ENCODE assay signal across 8 mouse cellular contexts in genomic region chr6:30300901-30301300, GRCm38 (mm10). TPM values are rescaled to one million over a fixed set of nuclear protein-coding genes. Genes with fewer than 3 reads are reported as not detected.
DNase-seq lines count a peak whose midpoint lies in the region; ATAC-seq and TF ChIP-seq lines count a peak whose summit lies in the region.

No protein-coding gene starts in this region.

- H3K27me3 ChIP-seq in forebrain, embryonic 12.5 days: no peaks in the 10 kb centered on the region
- H3K27me3 ChIP-seq in kidney, postnatal 0 days (ENCODE audit: insufficient read depth, low read length): no peaks in the 10 kb centered on the region
- no peaks in the 10 kb centered on the region for H3K27me3 ChIP-seq in midbrain, embryonic 11.5 days (ENCODE audit: control insufficient read depth, insufficient read depth, low read length)

- peak overlapping the region; percentile 81 for H3K4me2 ChIP-seq in forebrain, embryonic 12.5 days
- peak overlapping the region; percentile 85 for H3K4me2 ChIP-seq in kidney, postnatal 0 days (ENCODE audit: low read length)
- peak overlapping the region; percentile 51 for H3K4me2 ChIP-seq in midbrain, embryonic 11.5 days

- H3K9ac ChIP-seq in forebrain, embryonic 12.5 days: peak overlapping the region; percentile 65
- peak overlapping the region; percentile 53; the same call in 1 of the 2 replicates for H3K9ac ChIP-seq in kidney, postnatal 0 days (ENCODE audit: low read depth, low read length)
- peak overlapping the region; percentile 51 for H3K9ac ChIP-seq in midbrain, embryonic 11.5 days (ENCODE audit: low read length)

- no peaks in the 10 kb centered on the region for H3K9me3 ChIP-seq in forebrain, embryonic 12.5 days
- H3K9me3 ChIP-seq in kidney, postnatal 0 days (replicated peaks; ENCODE audit: low read length): no peaks in the 10 kb centered on the region
- H3K9me3 ChIP-seq in midbrain, embryonic 11.5 days (ENCODE audit: control insufficient read depth, low read length): no peaks in the 10 kb centered on the region

- peaks cover 12% of the 10 kb centered on the region for H3K36me3 ChIP-seq in forebrain, embryonic 12.5 days (replicated peaks)
- H3K36me3 ChIP-seq in kidney, postnatal 0 days (ENCODE audit: insufficient read depth, low read length): peaks cover 8% of the 10 kb centered on the region
- H3K36me3 ChIP-seq in midbrain, embryonic 11.5 days (ENCODE audit: control insufficient read depth, insufficient read depth, low read length): no peaks in the 10 kb centered on the region

- ATAC-seq in forebrain, embryonic 12.5 days (ENCODE audit: low FRiP score): no peak
- peak; percentile 7; the same call in 1 of the 2 replicates for ATAC-seq in kidney, postnatal 0 days (replicated peaks; ENCODE audit: low FRiP score, low read depth)
- no peak for ATAC-seq in midbrain, embryonic 11.5 days (ENCODE audit: low FRiP score)

- H3K4me3 ChIP-seq in forebrain, embryonic 12.5 days (replicated peaks): peak overlapping the region; percentile 86
- H3K4me3 ChIP-seq in kidney, postnatal 0 days (replicated peaks; ENCODE audit: low read depth, low read length): peak overlapping the region; percentile 78
- peak overlapping the region; percentile 49 for H3K4me3 ChIP-seq in midbrain, embryonic 11.5 days (ENCODE audit: low read depth, low read length)

- under 1% methylated on average over 7 of the region's 7 CpGs for WGBS in forebrain, embryonic 12.5 days
- 5% methylated on average over 7 of the region's 7 CpGs for WGBS in kidney, postnatal 0 days
- WGBS in midbrain, embryonic 11.5 days: 3% methylated on average over 7 of the region's 7 CpGs

- peaks cover 30% of the 10 kb centered on the region for H3K4me1 ChIP-seq in forebrain, embryonic 12.5 days
- peaks cover 7% of the 10 kb centered on the region for H3K4me1 ChIP-seq in kidney, postnatal 0 days (replicated peaks; ENCODE audit: insufficient read depth, low read length)
- peaks cover 32% of the 10 kb centered on the region for H3K4me1 ChIP-seq in midbrain, embryonic 11.5 days (ENCODE audit: control insufficient read depth, insufficient read depth, low read length)

- TF ChIP-seq CTCF in kidney, postnatal 0 days (IDR thresholded peaks at IDR 0.05; ENCODE audit: low read depth): no peak

- H3K27ac ChIP-seq in forebrain, embryonic 12.5 days: peak overlapping the region; percentile 88
- H3K27ac ChIP-seq in kidney, postnatal 0 days: peak overlapping the region; percentile 91
- H3K27ac ChIP-seq in midbrain, embryonic 11.5 days (ENCODE audit: low read depth, low read length): peak overlapping the region; percentile 73

- peak; percentile 32 for DNase-seq in kidney, adult 11 months
- DNase-seq in kidney, postnatal 36 days: no peak
- DNase-seq in Muller cell, postnatal 12 days (ENCODE audit: inconsistent ontology term): peak; percentile 82
- peak; percentile 64 for DNase-seq in kidney, postnatal 0 days (ENCODE audit: low spot score)
- DNase-seq in midbrain, embryonic 11.5 days (ENCODE audit: low spot score, missing footprints): peak; percentile 90
- no peak for DNase-seq in gastrocnemius, adult 8-10 months (ENCODE audit: low spot score in 2 of 2)
- DNase-seq in left cerebral cortex, postnatal 4 days: no peak

- intact Hi-C loops in left cerebral cortex, postnatal 4 days (cut with DNase I): no loop called here

RNA-seq across cellular contexts. Expression of gene Ube2h, which starts 3.4 kb away (rescaled TPM):
- 56.9 and 62.3 TPM in 2 replicates for polyA plus RNA-seq in forebrain, embryonic 12.5 days (2016; fragmentation: Nextera tagmentation; extraction: Ambion mirVana)
- polyA plus RNA-seq in kidney, postnatal 0 days (2015; fragmentation: Nextera tagmentation; extraction: Ambion mirVana): 38.2 and 38.7 TPM in 2 replicates
- 52.3 and 53.6 TPM in 2 replicates for polyA plus RNA-seq in midbrain, embryonic 11.5 days (2014; fragmentation: Nextera tagmentation; extraction: Ambion mirVana)
- total RNA-seq in gastrocnemius, adult 8-10 months (2022): 10 to 100 TPM; 47.9 to 63.1 (median 52.5) TPM
- total RNA-seq in left cerebral cortex, postnatal 4 days (2021): 10 to 100 TPM; 80.7 to 86.4 TPM

Comparison
In these comparisons a context has a peak if more than half of its experiments do, and no peak if none do; other contexts are left out.
1. DNase-seq: peak in kidney, adult 11 months (single experiment), Muller cell, postnatal 12 days (single experiment), kidney, postnatal 0 days (single experiment) and midbrain, embryonic 11.5 days (single experiment); none in kidney, postnatal 36 days (0 of 2), gastrocnemius, adult 8-10 months (0 of 2) and left cerebral cortex, postnatal 4 days (single experiment).
2. Peak in every context shown above with its lines, with median percentiles within 50 percentile points of each other: H3K27ac ChIP-seq, H3K4me2 ChIP-seq, H3K4me3 ChIP-seq and H3K9ac ChIP-seq.